Mouse (Mus musculus) thymus, adult 2 months (tissue): ENCODE data around the gene Apoa1.

Experiments used
- CTCF ChIP-seq: fragments of 200-500 bp; IDR thresholded peaks from 2 replicates; pipeline ENCODE4 v1.5.1; 2012; ENCODE audit warnings: mild to moderate bottlenecking, control low read depth, low read length, moderate library complexity, borderline replicate concordance; ENCODE audit not compliant: control insufficient read depth, poor library complexity, insufficient read depth; ENCODE audit errors: extremely low read depth
- POLR2A ChIP-seq: fragments of 200-500 bp; IDR thresholded peaks from 2 replicates; pipeline ENCODE4 v1.6.1; 2012; ENCODE audit warnings: mild to moderate bottlenecking, low read length, control low read depth, moderate library complexity; ENCODE audit not compliant: control insufficient read depth, poor library complexity, insufficient read depth; ENCODE audit errors: extremely low read depth

- TF ChIP-seq CTCF (no peak), POLR2A (no peak)
Measured at GRCm38 (mm10) chr9:46241818-46242217, 13.4 kb downstream of the Apoa1 start.
